Mouse (Mus musculus): ENCODE results near the gene Zdhhc14. TPM values are rescaled to one million over a fixed set of nuclear protein-coding genes. Genes with fewer than 3 reads are reported as not detected.

Zdhhc14 gene
- total RNA-seq, 2 experiments from 2014 or later = 2.0 to 4.3 TPM

GRCm38 (mm10) chr17:5491031-5491800 lies 1.1 kb upstream of the Zdhhc14 start:
- Histone ChIP-seq H3K27ac (peak overlapping the region; percentile 97), H3K4me3 (peak overlapping the region; percentile 97)
- intact Hi-C loops (cut with DNase I) = loop anchor here (5.0 kb wide), 2 partner anchors 81 to 256 kb away; no protein-coding TSS in a partner anchor
- no peak; the same call in 1 of the 2 replicates for TF ChIP-seq CTCF (IDR thresholded peaks at IDR 0.05)
- DNase-seq = peak; percentile 92

- Histone ChIP-seq H3K27ac (peak overlapping the region; percentile 97), H3K4me3 (peak overlapping the region; percentile 97)
- no peak for DNase-seq
- TF ChIP-seq CTCF (IDR thresholded peaks at IDR 0.05) = no peak
- intact Hi-C loops (cut with DNase I) = loop anchor here (1.0 to 5.0 kb wide), 3 partner anchors 52 to 255 kb away; partner anchors contain the start of gene Tmem242
Observed at GRCm38 (mm10) chr17:5492746-5493160, 396 bp downstream of the Zdhhc14 start.

- intact Hi-C loops (cut with DNase I) = loop anchor here (5.0 kb wide), 2 partner anchors 79 to 254 kb away; no protein-coding TSS in a partner anchor
- peak; percentile 64 for DNase-seq
- TF ChIP-seq CTCF (IDR thresholded peaks at IDR 0.05) = peak; percentile 20; the same call in 1 of the 2 replicates
- peak overlapping the region; percentile 97 for H3K27ac ChIP-seq
- peak overlapping the region; percentile 97 for H3K4me3 ChIP-seq
Observed at GRCm38 (mm10) chr17:5493161-5493771, 909 bp downstream of the Zdhhc14 start.

GRCm38 (mm10) chr17:5493809-5494208 lies 1.5 kb downstream of the Zdhhc14 start:
- Histone ChIP-seq H3K4me3 (peak overlapping the region; percentile 97), H3K27ac (peak overlapping the region; percentile 97)
- intact Hi-C loops (cut with DNase I) = loop anchor here (5.0 kb wide), 2 partner anchors 78 to 253 kb away; no protein-coding TSS in a partner anchor
- no peak for TF ChIP-seq CTCF (IDR thresholded peaks at IDR 0.05)
- peak; percentile 21 for DNase-seq

GRCm38 (mm10) chr17:5494832-5495231 lies 2.5 kb downstream of the Zdhhc14 start:
- TF ChIP-seq CTCF (IDR thresholded peaks at IDR 0.05) = no peak
- H3K4me3 ChIP-seq = peak overlapping the region; percentile 97
- no peak overlapping the region for H3K27ac ChIP-seq
- DNase-seq = no peak
- intact Hi-C loops (cut with DNase I) = loop anchor here (5.0 kb wide), 2 partner anchors 77 to 252 kb away; no protein-coding TSS in a partner anchor

GRCm38 (mm10) chr17:5497695-5498094 lies 5.3 kb downstream of the Zdhhc14 start:
- intact Hi-C loops (cut with DNase I) = no loop called here
- Histone ChIP-seq H3K4me3 (no peak overlapping the region), H3K27ac (no peak overlapping the region)
- no peak for DNase-seq
- no peak for TF ChIP-seq CTCF (IDR thresholded peaks at IDR 0.05)

GRCm38 (mm10) chr17:5498996-5499395 lies 6.6 kb downstream of the Zdhhc14 start:
- no peak for DNase-seq
- intact Hi-C loops (cut with DNase I) = no loop called here
- H3K4me3 ChIP-seq = no peak overlapping the region
- no peak for TF ChIP-seq CTCF (IDR thresholded peaks at IDR 0.05)
- no peak overlapping the region for H3K27ac ChIP-seq

GRCm38 (mm10) chr17:5503981-5504760 lies 11.8 kb downstream of the Zdhhc14 start:
- Histone ChIP-seq H3K4me3 (no peak overlapping the region), H3K27ac (peak overlapping the region; percentile 61)
- intact Hi-C loops (cut with DNase I) = no loop called here
- DNase-seq = no peak
- TF ChIP-seq CTCF (IDR thresholded peaks at IDR 0.05) = no peak

GRCm38 (mm10) chr17:5504969-5505368 lies 12.6 kb downstream of the Zdhhc14 start:
- no peak for TF ChIP-seq CTCF (IDR thresholded peaks at IDR 0.05)
- no peak overlapping the region for H3K4me3 ChIP-seq
- peak overlapping the region; percentile 61 for H3K27ac ChIP-seq
- DNase-seq = no peak
- intact Hi-C loops (cut with DNase I) = no loop called here

- H3K27ac ChIP-seq = no peak overlapping the region
- H3K4me3 ChIP-seq = no peak overlapping the region
- intact Hi-C loops (cut with DNase I) = no loop called here
- DNase-seq = no peak
- no peak for TF ChIP-seq CTCF (IDR thresholded peaks at IDR 0.05)
Observed at GRCm38 (mm10) chr17:5506553-5506952, 14.2 kb downstream of the Zdhhc14 start.

GRCm38 (mm10) chr17:5506988-5507387 lies 14.6 kb downstream of the Zdhhc14 start:
- H3K4me3 ChIP-seq = no peak overlapping the region
- no peak for TF ChIP-seq CTCF (IDR thresholded peaks at IDR 0.05)
- intact Hi-C loops (cut with DNase I) = no loop called here
- no peak overlapping the region for H3K27ac ChIP-seq
- no peak for DNase-seq

GRCm38 (mm10) chr17:5508030-5508429 lies 15.7 kb downstream of the Zdhhc14 start:
- intact Hi-C loops (cut with DNase I) = no loop called here
- Histone ChIP-seq H3K27ac (no peak overlapping the region), H3K4me3 (no peak overlapping the region)
- no peak for TF ChIP-seq CTCF (IDR thresholded peaks at IDR 0.05)
- DNase-seq = no peak

All from gastrocnemius, adult 2 months (tissue).